Mouse (Mus musculus) heart, embryonic 13.5 days (tissue): ENCODE results near the gene Rasa3. TPM values are rescaled to one million over a fixed set of nuclear protein-coding genes. Genes with fewer than 3 reads are reported as not detected.

ENCODE experiments used
- ATAC-seq: fragments of 200-750 bp; cut with Nextera tagmentation; 2 replicates; pipeline ENCODE4 v1.8.0; 2017; ENCODE audit warnings: moderate TSS enrichment; ENCODE audit not compliant: insufficient number of reproducible peaks, low FRiP score, low TSS enrichment; ENCODE audit errors: extremely low read depth
- H3K27ac ChIP-seq: fragments of 300-500 bp; sonication (generic); replicated peaks from 2 replicates; pipeline ENCODE4 v1.5.1; 2015; ENCODE audit warnings: moderate library complexity, mild to moderate bottlenecking, inconsistent platforms
- H3K27me3 ChIP-seq: fragments of 300-500 bp; sonication (generic); replicated peaks from 2 replicates; pipeline ENCODE4 v1.6.1; 2015; ENCODE audit warnings: mild to moderate bottlenecking, inconsistent platforms
- H3K36me3 ChIP-seq: fragments of 300-500 bp; sonication (generic); 2 replicates; pipeline ENCODE4 v1.6.1; 2015; ENCODE audit warnings: mild to moderate bottlenecking, inconsistent platforms
- H3K4me1 ChIP-seq: fragments of 300-500 bp; sonication (generic); 2 replicates; pipeline ENCODE4 v1.6.1; 2015; ENCODE audit warnings: inconsistent platforms
- H3K4me2 ChIP-seq: fragments of 300-500 bp; sonication (generic); 2 replicates; pipeline ENCODE4 v1.6.1; 2015; ENCODE audit warnings: inconsistent platforms, mild to moderate bottlenecking, moderate library complexity
- H3K4me3 ChIP-seq: fragments of 300-500 bp; sonication (generic); 2 replicates; pipeline ENCODE4 v1.5.1; 2015; ENCODE audit warnings: moderate library complexity, mild to moderate bottlenecking, inconsistent platforms
- H3K9ac ChIP-seq: fragments of 300-500 bp; sonication (generic); 2 replicates; pipeline ENCODE4 v1.6.1; 2015; ENCODE audit warnings: inconsistent platforms, mild to moderate bottlenecking, moderate library complexity
- H3K9me3 ChIP-seq: fragments of 300-500 bp; sonication (generic); 2 replicates; pipeline ENCODE4 v1.6.1; 2016; ENCODE audit warnings: inconsistent platforms
- WGBS: fragments of 180-500 bp; shearing (Covaris S2); methylation state at CpG from one replicate; pipeline ENCODE4 v1.1.7; 2015; ENCODE audit warnings: mixed read lengths; 5-methylcytosine and 5-hydroxymethylcytosine counted together
- polyA plus RNA-seq: library from polyadenylated mRNA; unstranded; fragments of >200 nt; fragmentation: Nextera tagmentation; extraction: Ambion mirVana; gene quantifications from 2 replicates; pipeline ENCODE4 v1.2.1, GENCODE M21; 2015

The Rasa3 gene
- polyA plus RNA-seq, 1 experiment from 2014 or later: 23.4 TPM

DNA sequence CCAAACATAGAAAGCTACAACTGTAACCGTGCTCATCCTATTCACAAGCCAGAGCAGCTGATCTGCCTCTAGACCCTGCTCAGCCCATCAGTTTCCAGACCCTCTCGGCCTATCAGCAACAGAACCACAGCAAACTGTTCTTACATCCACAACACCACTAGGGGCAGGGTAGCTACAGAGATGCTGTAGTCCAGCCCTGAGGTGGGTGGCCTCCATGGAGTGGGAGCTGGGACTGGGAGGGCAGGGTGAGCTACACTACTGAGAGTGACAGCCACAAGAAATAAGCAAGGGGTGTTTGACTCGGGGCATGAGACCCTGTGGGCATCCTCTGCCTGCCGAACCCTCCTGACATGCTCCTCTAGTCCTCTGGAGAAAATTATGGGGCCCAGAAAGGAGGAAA lies 9.5 kb downstream of the Rasa3 start:
- Histone ChIP-seq H3K27ac (peak overlapping the region; percentile 88), H3K4me3 (no peak overlapping the region), H3K9ac (peak overlapping the region; percentile 63; the same call in 1 of the 2 replicates), H3K36me3 (no peaks in the 10 kb centered on the region; the same call in 1 of the 2 replicates), H3K4me2 (peak overlapping the region; percentile 39; the same call in 1 of the 2 replicates), H3K9me3 (no peaks in the 10 kb centered on the region), H3K27me3 (no peaks in the 10 kb centered on the region), H3K4me1 (peaks cover 94% of the 10 kb centered on the region)
- WGBS: 57% methylated on average over 4 of the region's 4 CpGs
- 0 out of 2 replicates have a peak, but pooled peaks have one; percentile 16 for ATAC-seq

- H3K9ac ChIP-seq: peak overlapping the region; percentile 64
- peaks cover 74% of the 10 kb centered on the region for H3K4me1 ChIP-seq
- H3K4me3 ChIP-seq: no peak overlapping the region
- no peaks in the 10 kb centered on the region for H3K9me3 ChIP-seq
- ATAC-seq: no peak
- peak overlapping the region; percentile 18; the same call in 1 of the 2 replicates for H3K4me2 ChIP-seq
- peak overlapping the region; percentile 73 for H3K27ac ChIP-seq
- no peaks in the 10 kb centered on the region; the same call in 1 of the 2 replicates for H3K36me3 ChIP-seq
- 30% methylated on average over 8 of the region's 8 CpGs for WGBS
- H3K27me3 ChIP-seq: no peaks in the 10 kb centered on the region
Measured at GRCm38 (mm10) chr8:13665944-13666343, 11.5 kb downstream of the Rasa3 start.

GRCm38 (mm10) chr8:13665538-13665937 lies 11.9 kb downstream of the Rasa3 start:
- peak overlapping the region; percentile 73 for H3K27ac ChIP-seq
- no peaks in the 10 kb centered on the region for H3K27me3 ChIP-seq

DNA sequence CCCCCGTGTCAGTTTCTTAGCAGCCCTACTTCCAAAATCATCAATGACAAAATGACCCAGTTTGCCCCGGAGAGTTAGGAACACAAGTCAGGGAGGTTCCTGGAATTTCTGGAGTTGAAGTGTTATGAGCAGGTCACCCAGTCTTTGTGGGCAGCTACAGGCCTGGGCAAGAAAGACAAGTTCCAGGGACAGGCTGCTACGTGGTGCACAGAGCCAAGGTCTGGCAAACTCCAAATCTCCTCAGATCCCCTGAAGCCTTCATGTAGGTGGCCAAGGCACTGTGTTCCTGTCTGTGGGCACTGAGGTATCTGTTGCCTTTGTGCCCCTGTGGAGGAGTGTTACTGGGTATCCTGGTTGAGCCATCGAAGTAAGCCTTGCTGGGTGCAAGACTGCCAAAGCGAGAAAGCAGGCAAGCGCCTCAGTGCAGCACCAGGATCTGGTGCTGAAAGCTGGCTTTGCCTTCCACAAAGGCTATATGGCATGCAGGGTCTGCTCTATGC lies 12.6 kb downstream of the Rasa3 start:
- no peaks in the 10 kb centered on the region; the same call in 1 of the 2 replicates for H3K36me3 ChIP-seq
- H3K27ac ChIP-seq: peak overlapping the region; percentile 73
- peak overlapping the region; percentile 64 for H3K9ac ChIP-seq
- no peak for ATAC-seq
- H3K4me1 ChIP-seq: peaks cover 72% of the 10 kb centered on the region
- H3K9me3 ChIP-seq: no peaks in the 10 kb centered on the region
- 76% methylated on average over 6 of the region's 6 CpGs for WGBS
- H3K4me2 ChIP-seq: no peak overlapping the region
- H3K4me3 ChIP-seq: no peak overlapping the region
- no peaks in the 10 kb centered on the region for H3K27me3 ChIP-seq

More at GRCm38 (mm10) chr8:13665538-13665937, 11.9 kb downstream of the Rasa3 start:
- H3K4me3 ChIP-seq: no peak overlapping the region
- H3K36me3 ChIP-seq: no peaks in the 10 kb centered on the region; the same call in 1 of the 2 replicates
- peak overlapping the region; percentile 18; the same call in 1 of the 2 replicates for H3K4me2 ChIP-seq
- ATAC-seq: no peak
- H3K9me3 ChIP-seq: no peaks in the 10 kb centered on the region
- peak overlapping the region; percentile 64 for H3K9ac ChIP-seq
- WGBS: 62% methylated on average over 4 of the region's 4 CpGs
- peaks cover 72% of the 10 kb centered on the region for H3K4me1 ChIP-seq

- Histone ChIP-seq H3K27ac (no peak overlapping the region), H3K4me3 (no peak overlapping the region), H3K4me2 (no peak overlapping the region), H3K27me3 (no peaks in the 10 kb centered on the region), H3K9ac (no peak overlapping the region), H3K4me1 (peaks cover 51% of the 10 kb centered on the region), H3K9me3 (no peaks in the 10 kb centered on the region), H3K36me3 (no peaks in the 10 kb centered on the region; the same call in 1 of the 2 replicates)
- 64% methylated on average over 13 of the region's 13 CpGs for WGBS
- no peak for ATAC-seq
Measured at GRCm38 (mm10) chr8:13660323-13660722, 17.1 kb downstream of the Rasa3 start.

DNA sequence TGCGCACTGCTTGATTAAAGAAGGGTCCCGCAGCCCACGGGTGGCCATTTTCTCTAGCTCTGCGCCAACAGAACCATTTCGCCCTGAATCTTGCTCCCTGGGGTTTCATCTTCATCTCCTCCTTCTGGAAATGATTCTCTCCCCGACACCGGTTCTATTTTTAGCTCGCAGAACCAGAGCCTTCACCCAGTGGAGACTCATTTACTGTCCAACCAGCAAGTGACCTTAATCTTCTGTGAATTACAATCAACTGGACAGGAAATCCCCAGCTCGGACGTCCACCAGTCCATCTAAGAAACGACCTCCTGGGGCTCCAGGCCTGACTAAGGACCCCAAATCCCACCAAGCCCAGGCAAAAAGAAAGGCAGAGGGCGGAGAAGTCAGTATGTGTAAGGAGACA lies 19.9 kb downstream of the Rasa3 start:
- 51% methylated on average over 12 of the region's 12 CpGs for WGBS
- 0 out of 2 replicates have a peak overlapping the region, but pooled peaks have one; percentile 26 for H3K27ac ChIP-seq
- H3K4me3 ChIP-seq: no peak overlapping the region
- ATAC-seq: no peak
- 0 out of 2 replicates have a peak overlapping the region, but pooled peaks have one; percentile 15 for H3K9ac ChIP-seq
- peaks cover 55% of the 10 kb centered on the region for H3K4me1 ChIP-seq
- 0 out of 2 replicates have a peak overlapping the region, but pooled peaks have one; percentile 7 for H3K4me2 ChIP-seq
- H3K9me3 ChIP-seq: no peaks in the 10 kb centered on the region
- H3K36me3 ChIP-seq: no peaks in the 10 kb centered on the region
- H3K27me3 ChIP-seq: no peaks in the 10 kb centered on the region

- Histone ChIP-seq H3K27me3 (no peaks in the 10 kb centered on the region), H3K4me3 (no peak overlapping the region), H3K9me3 (no peaks in the 10 kb centered on the region), H3K27ac (0 out of 2 replicates have a peak overlapping the region, but pooled peaks have one; percentile 0), H3K4me2 (no peak overlapping the region), H3K4me1 (peaks cover 71% of the 10 kb centered on the region), H3K36me3 (no peaks in the 10 kb centered on the region), H3K9ac (no peak overlapping the region)
- ATAC-seq: no peak
- 81% methylated on average over 5 of the region's 5 CpGs for WGBS
Measured at GRCm38 (mm10) chr8:13655033-13655351, 22.4 kb downstream of the Rasa3 start.

DNA sequence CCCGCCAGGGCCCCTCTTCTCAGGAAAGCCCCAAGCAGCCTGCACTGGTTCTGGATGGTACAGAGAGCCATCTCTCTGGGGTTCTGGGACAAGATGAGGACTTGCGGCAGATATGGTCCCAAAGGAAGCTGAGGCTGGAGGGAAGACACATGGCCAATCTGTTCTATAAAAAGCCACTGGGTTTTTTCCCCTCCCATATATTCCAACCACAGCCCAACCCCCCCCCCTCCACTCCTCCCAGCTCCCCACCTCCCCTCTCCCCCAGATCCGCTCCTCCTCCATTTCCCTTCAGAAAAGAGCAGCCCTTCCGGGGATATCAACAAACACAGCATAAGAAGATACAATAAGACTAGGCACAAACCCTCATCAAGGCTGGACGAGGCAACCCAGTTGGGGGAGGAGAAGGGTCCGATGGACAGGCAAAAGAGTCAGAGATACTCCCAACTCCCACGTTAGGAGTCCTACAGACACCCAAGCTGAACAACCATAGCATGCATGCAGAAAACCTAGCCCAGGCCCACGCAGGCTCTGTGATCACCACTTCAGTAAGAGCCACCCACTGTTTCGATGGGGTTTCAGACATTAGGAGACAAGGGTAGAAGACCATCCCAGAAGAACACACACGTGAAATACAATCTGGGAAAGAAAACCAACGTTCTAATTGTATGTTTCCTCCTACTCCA lies 22.9 kb downstream of the Rasa3 start:
- no peaks in the 10 kb centered on the region for H3K27me3 ChIP-seq
- 0 out of 2 replicates have a peak overlapping the region, but pooled peaks have one; percentile 0 for H3K27ac ChIP-seq
- no peak overlapping the region for H3K4me3 ChIP-seq
- H3K36me3 ChIP-seq: no peaks in the 10 kb centered on the region
- H3K9me3 ChIP-seq: no peaks in the 10 kb centered on the region
- 63% methylated on average over 11 of the region's 11 CpGs for WGBS
- peaks cover 71% of the 10 kb centered on the region for H3K4me1 ChIP-seq
- no peak overlapping the region for H3K9ac ChIP-seq
- no peak overlapping the region for H3K4me2 ChIP-seq
- ATAC-seq: no peak

DNA sequence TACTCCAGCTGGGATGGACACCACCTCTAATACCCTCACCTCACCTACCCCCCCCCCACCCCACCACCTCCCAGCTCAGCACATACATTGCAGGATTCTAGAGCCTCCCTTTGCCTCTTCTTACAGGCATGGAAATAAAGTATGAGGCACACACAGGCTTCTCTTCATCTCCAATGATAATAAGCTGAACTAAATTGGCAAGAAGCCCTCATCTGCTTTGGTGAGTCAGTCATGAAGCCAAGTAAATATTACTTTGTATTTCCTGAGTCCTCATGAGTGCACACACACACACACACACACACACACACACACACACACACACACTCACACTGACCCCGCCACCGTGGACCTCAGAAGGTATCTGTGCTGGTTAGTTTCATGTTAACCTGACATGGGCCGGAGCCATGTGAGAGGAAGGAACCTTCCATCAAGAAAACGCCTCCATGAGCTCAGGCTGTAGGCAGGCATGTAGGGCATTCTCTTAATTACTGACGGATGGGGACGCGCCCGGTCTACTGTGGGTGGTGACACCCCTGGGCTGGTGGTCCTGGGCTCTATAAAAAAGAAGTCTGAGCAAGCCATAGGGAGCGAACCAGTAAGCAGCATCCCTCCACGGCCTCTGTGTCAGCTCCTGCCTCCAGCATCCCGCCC lies 26.7 kb downstream of the Rasa3 start:
- no peak overlapping the region for H3K4me3 ChIP-seq
- 81% methylated on average over 11 of the region's 11 CpGs for WGBS
- no peak for ATAC-seq
- no peaks in the 10 kb centered on the region for H3K27me3 ChIP-seq
- no peak overlapping the region; the same call in 1 of the 2 replicates for H3K9ac ChIP-seq
- H3K4me2 ChIP-seq: no peak overlapping the region
- no peaks in the 10 kb centered on the region for H3K9me3 ChIP-seq
- H3K36me3 ChIP-seq: no peaks in the 10 kb centered on the region
- H3K4me1 ChIP-seq: peaks cover 77% of the 10 kb centered on the region
- peak overlapping the region; percentile 85 for H3K27ac ChIP-seq

GRCm38 (mm10) chr8:13649154-13649515 lies 28.3 kb downstream of the Rasa3 start:
- H3K4me2 ChIP-seq: peak overlapping the region; percentile 33; the same call in 1 of the 2 replicates
- H3K9me3 ChIP-seq: no peaks in the 10 kb centered on the region
- no peak overlapping the region for H3K4me3 ChIP-seq
- no peak for ATAC-seq
- no peaks in the 10 kb centered on the region for H3K27me3 ChIP-seq
- peaks cover 82% of the 10 kb centered on the region for H3K4me1 ChIP-seq
- H3K36me3 ChIP-seq: no peaks in the 10 kb centered on the region
- peak overlapping the region; percentile 57 for H3K9ac ChIP-seq
- H3K27ac ChIP-seq: peak overlapping the region; percentile 85
- 53% methylated on average over 3 of the region's 3 CpGs for WGBS

- no peak overlapping the region for H3K4me3 ChIP-seq
- H3K27ac ChIP-seq: peak overlapping the region; percentile 85
- peak overlapping the region; percentile 33 for H3K4me2 ChIP-seq
- no peaks in the 10 kb centered on the region for H3K36me3 ChIP-seq
- H3K9ac ChIP-seq: peak overlapping the region; percentile 57
- ATAC-seq: peak; percentile 33; the same call in 1 of the 2 replicates
- no peaks in the 10 kb centered on the region for H3K27me3 ChIP-seq
- 23% methylated on average over 7 of the region's 7 CpGs for WGBS
- H3K9me3 ChIP-seq: no peaks in the 10 kb centered on the region
- peaks cover 82% of the 10 kb centered on the region for H3K4me1 ChIP-seq
Measured at GRCm38 (mm10) chr8:13648377-13649153, 28.8 kb downstream of the Rasa3 start.
